ENCODE assay signal across 20 mouse cellular contexts in the genomic region with DNA sequence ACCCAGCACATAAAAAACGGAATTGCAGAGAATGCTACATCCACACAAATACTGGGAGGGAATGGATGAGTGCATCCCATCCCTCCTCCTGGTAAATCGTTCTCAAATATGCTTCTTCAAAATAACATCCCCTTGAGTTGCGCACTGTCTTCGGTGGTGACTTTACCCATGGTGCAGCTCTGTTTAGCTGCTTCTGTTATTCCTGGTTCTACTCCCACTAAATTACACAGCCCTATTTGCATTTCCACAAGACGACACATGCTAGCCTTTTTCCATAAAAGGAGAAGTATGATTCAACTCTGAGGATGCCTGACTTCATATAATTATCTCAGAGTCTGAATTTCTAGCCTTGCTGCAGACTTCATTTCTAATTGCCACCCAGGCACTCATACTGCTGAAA.
DNase-seq lines count a peak whose midpoint lies in the region.
"Had no signal": no experiment of that assay in that cellular context is flagged by ENCODE, and none has a peak within 500 bp of the region (broad histone marks: within the 10 kb centered on the region; RNA-seq: fewer than 3 reads in every experiment).

No protein-coding gene starts in this region.

- intact Hi-C loops in left cerebral cortex, postnatal 25 days (cut with DNase I), result no loop called here

- peak; percentile 39 to 60 for DNase-seq in frontal cortex, adult 2 months (ENCODE audit: extremely low spot score in 1 of 2, low spot score in 1 of 2)
- no peak for DNase-seq in frontal cortex, postnatal 14 days (ENCODE audit: low spot score in 2 of 2)
- DNase-seq in right cerebral cortex, adult 18-20 months, result peak; percentile 42
- no peak for DNase-seq in right cerebral cortex, postnatal 14 days
- peak; percentile 23 to 87 for DNase-seq in left cerebral cortex, postnatal 25 days (ENCODE audit: low spot score in 2 of 2)
- DNase-seq in cerebellum, postnatal 14 days, result no peak
- DNase-seq in ovary, postnatal 36 days (ENCODE audit: low spot score), result no peak
- DNase-seq: adrenal gland, postnatal 25 days; cerebellum, adult 18-20 months; cerebellum, postnatal 10 days; gastrocnemius, postnatal 10 days; heart, postnatal 14 days; kidney, adult 2 months; kidney, postnatal 36 days; layer of hippocampus, postnatal 36 days; liver; lung, adult 2 months; lung, postnatal 10 days; retina, postnatal 1 day; thymus, postnatal 4 days had no signal

Comparison
In these comparisons a context has a peak if more than half of its experiments do, and no peak if none do; other contexts are left out.
1. DNase-seq: peak in frontal cortex, adult 2 months (2 of 2), right cerebral cortex, adult 18-20 months (single experiment) and left cerebral cortex, postnatal 25 days (2 of 2); none in frontal cortex, postnatal 14 days (0 of 2), right cerebral cortex, postnatal 14 days (single experiment), cerebellum, postnatal 14 days (0 of 2) and ovary, postnatal 36 days (single experiment).